Comparison of ENCODE assay signal across 9 mouse cellular contexts in the genomic region with DNA sequence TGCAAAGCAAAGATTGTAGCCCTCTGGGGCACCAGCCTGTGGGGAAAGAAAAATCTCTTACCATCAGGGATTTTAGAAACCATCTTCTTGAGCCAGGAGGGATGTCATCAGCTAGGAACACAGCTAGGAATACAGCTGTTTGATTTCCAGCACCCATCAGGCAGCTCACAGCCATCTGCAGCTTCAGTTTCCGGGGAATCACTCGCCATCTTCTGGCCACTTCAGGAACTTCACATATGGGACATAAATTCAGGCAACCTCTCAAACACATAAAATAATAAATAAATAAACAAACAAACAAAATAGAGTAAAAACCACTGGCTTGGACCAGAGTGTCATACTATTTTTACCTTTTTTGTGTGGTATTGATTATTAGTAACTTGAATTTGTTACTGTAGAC. TPM values are rescaled to one million over a fixed set of nuclear protein-coding genes. Genes with fewer than 3 reads are reported as not detected.
A peak's percentile ranks its signal among the peaks of the same experiment; 100 is the strongest.
DNase-seq lines count a peak whose midpoint lies in the region; TF ChIP-seq lines count a peak whose summit lies in the region.
"Had no signal": no experiment of that assay in that cellular context is flagged by ENCODE, and none has a peak within 500 bp of the region (broad histone marks: within the 10 kb centered on the region; RNA-seq: fewer than 3 reads in every experiment).

No protein-coding gene starts in this region.

- intact Hi-C loops in heart, postnatal 10 days (cut with DNase I), result no loop called here

- H3K9me3 ChIP-seq in heart, embryonic 10.5 days, result no peaks in the 10 kb centered on the region
- no peaks in the 10 kb centered on the region for H3K9me3 ChIP-seq in ES-E14 (ENCODE audit: control insufficient read depth, insufficient read depth, low read depth, low read length)

- H3K4me1 ChIP-seq in heart, embryonic 10.5 days, result peaks cover 19% of the 10 kb centered on the region
- peaks cover 9 to 26% of the 10 kb centered on the region in 2 experiments for H3K4me1 ChIP-seq in ES-E14 (ENCODE audit: control insufficient read depth in 2 of 2, insufficient read depth in 2 of 2, low read length in 2 of 2, poor library complexity in 1 of 2)

- no peak overlapping the region for H3K27ac ChIP-seq in heart, embryonic 10.5 days
- H3K27ac ChIP-seq in ES-E14 (ENCODE audit: insufficient read depth, low read depth, low read length, poor library complexity, severe bottlenecking), result no peak overlapping the region; the same call in 1 of the 2 replicates
- H3K27ac ChIP-seq: macrophage had no signal

- peak; percentile 31 to 64 for DNase-seq in heart, postnatal 10 days
- no peak for DNase-seq in heart, embryonic 10.5 days (ENCODE audit: low spot score)
- DNase-seq in A20 (ENCODE audit: low read depth, low spot score), result peak; percentile 77
- DNase-seq in ES-E14 (ENCODE audit: low read depth, low spot score), result peak; percentile 71
- peak; percentile 60 for DNase-seq in heart, postnatal 4 days
- DNase-seq in retina, embryonic 14.5 days (ENCODE audit: low spot score), result peak; percentile 61
- DNase-seq in right cerebral cortex, postnatal 36 days (ENCODE audit: low spot score in 2 of 2), result no peak
- no peak for DNase-seq in frontal cortex, adult 2 months (ENCODE audit: extremely low spot score in 1 of 2, low spot score in 1 of 2)

- 23% methylated on average over 2 of the region's 2 CpGs for WGBS in heart, embryonic 10.5 days

- H3K4me3 ChIP-seq in heart, embryonic 10.5 days, result no peak overlapping the region
- no peak overlapping the region for H3K4me3 ChIP-seq in ES-E14 (ENCODE audit: insufficient read depth in 1 of 2, low read depth in 1 of 2, low read length in 2 of 2, poor library complexity in 1 of 2, severe bottlenecking in 1 of 2)

- no peaks in the 10 kb centered on the region for H3K27me3 ChIP-seq in heart, embryonic 10.5 days (ENCODE audit: insufficient read depth, poor library complexity, severe bottlenecking)

- no peaks in the 10 kb centered on the region for H3K36me3 ChIP-seq in heart, embryonic 10.5 days
- H3K36me3 ChIP-seq in ES-E14 (ENCODE audit: control insufficient read depth, insufficient read depth, low read length, poor library complexity, severe bottlenecking), result no peaks in the 10 kb centered on the region

- in situ Hi-C loops in ES-E14 (cut with MboI; ENCODE audit: low sequenced_read_pairs in 2 of 2, unreplicated experiment in 2 of 2), result no loop called here

- no peak overlapping the region for H3K9ac ChIP-seq in ES-E14 (ENCODE audit: insufficient read depth, low read depth, low read length, poor library complexity, severe bottlenecking)

TF ChIP-seq in ES-E14, 5 proteins besides CTCF, POLR2A, EP300 and RAD21:
- TF ChIP-seq CHD2 (IDR thresholded peaks at IDR 0.05; ENCODE audit: low read depth, low read length) (no peak), ZC3H11A (IDR thresholded peaks at IDR 0.05; ENCODE audit: borderline replicate concordance, low read depth, low read length) (no peak), ZNF384 (IDR thresholded peaks at IDR 0.05; ENCODE audit: low read depth, low read length) (no peak), HCFC1 (IDR thresholded peaks at IDR 0.05; ENCODE audit: borderline replicate concordance, insufficient read depth, low read length) (no peak), MAFK (IDR thresholded peaks at IDR 0.05; ENCODE audit: insufficient read depth, low read depth, low read length) (no peak)

RNA-seq across cellular contexts. Expression of gene Stk38, which starts 7.8 kb away (rescaled TPM):
- total RNA-seq in heart, postnatal 10 days (2021), result 10 to 100 TPM; 53.0 to 57.2 TPM
- 92.2 and 93.7 TPM in 2 replicates for polyA plus RNA-seq in heart, embryonic 10.5 days (2016; fragmentation: Nextera tagmentation; extraction: Ambion mirVana)
- 78.0 and 85.7 TPM in 2 replicates for total RNA-seq in ES-E14 (2012; rRNA removed)
- total RNA-seq in heart, postnatal 4 days (2021), result 10 to 100 TPM; 64.3 to 67.4 TPM
- 80.7 and 86.2 TPM in 2 replicates for polyA plus RNA-seq in frontal cortex, adult 2 months (2012; rRNA removed)

RNA-seq across cellular contexts. Expression of gene Srsf3, which starts 16.8 kb away (rescaled TPM):
- total RNA-seq in heart, postnatal 10 days (2021), result 100 to 1,000 TPM; 152 to 159 TPM
- polyA plus RNA-seq in heart, embryonic 10.5 days (2016; fragmentation: Nextera tagmentation; extraction: Ambion mirVana), result 433 and 498 TPM in 2 replicates
- 317 and 391 TPM in 2 replicates for total RNA-seq in ES-E14 (2012; rRNA removed)
- 100 to 1,000 TPM; 224 to 227 TPM for total RNA-seq in heart, postnatal 4 days (2021)
- 135 and 141 TPM in 2 replicates for polyA plus RNA-seq in frontal cortex, adult 2 months (2012; rRNA removed)

Comparison
In these comparisons a context has a peak if more than half of its experiments do, and no peak if none do; other contexts are left out.
1. DNase-seq: peak in heart, postnatal 10 days (2 of 2), A20 (single experiment), ES-E14 (single experiment), heart, postnatal 4 days (single experiment) and retina, embryonic 14.5 days (single experiment); none in heart, embryonic 10.5 days (single experiment), right cerebral cortex, postnatal 36 days (0 of 2) and frontal cortex, adult 2 months (0 of 2).